Mouse (Mus musculus): ENCODE measurements around the gene Pde7b. TPM values are rescaled to one million over a fixed set of nuclear protein-coding genes. Genes with fewer than 3 reads are reported as not detected.

Gene Pde7b
- polyA plus RNA-seq, 1 experiment from 2014 or later, result 3.7 TPM

- Histone ChIP-seq H3K4me1 (no peaks in the 10 kb centered on the region), H3K9me3 (no peaks in the 10 kb centered on the region), H3K4me3 (no peak overlapping the region), H3K9ac (replicated peaks) (no peak overlapping the region), H3K4me2 (replicated peaks) (no peak overlapping the region), H3K27ac (replicated peaks) (no peak overlapping the region), H3K36me3 (no peaks in the 10 kb centered on the region), H3K27me3 (no peaks in the 10 kb centered on the region)
- no peak for ATAC-seq (replicated peaks)
- WGBS, result 92% methylated on average over 17 of the region's 17 CpGs
Observed at GRCm38 (mm10) chr10:20503265-20504025, 221.4 kb downstream of the Pde7b start.

GRCm38 (mm10) chr10:20501221-20501620, 223.7 kb downstream of the Pde7b start:
- H3K4me1 ChIP-seq, result no peaks in the 10 kb centered on the region
- WGBS, result 78% methylated on average over 6 of the region's 6 CpGs

GRCm38 (mm10) chr10:20495051-20495450, 229.8 kb downstream of the Pde7b start:
- no peak overlapping the region for H3K4me2 ChIP-seq (replicated peaks)
- no peak overlapping the region for H3K27ac ChIP-seq (replicated peaks)
- 80% methylated on average over 4 of the region's 4 CpGs for WGBS
- H3K9ac ChIP-seq (replicated peaks), result no peak overlapping the region
- H3K36me3 ChIP-seq, result no peaks in the 10 kb centered on the region
- no peak for ATAC-seq (replicated peaks)
- peaks cover 5% of the 10 kb centered on the region for H3K4me1 ChIP-seq
- no peaks in the 10 kb centered on the region for H3K9me3 ChIP-seq
- no peak overlapping the region for H3K4me3 ChIP-seq
- H3K27me3 ChIP-seq, result no peaks in the 10 kb centered on the region

More at GRCm38 (mm10) chr10:20501221-20501620, 223.7 kb downstream of the Pde7b start:
- ATAC-seq (replicated peaks), result no peak
- Histone ChIP-seq H3K4me3 (no peak overlapping the region), H3K9ac (replicated peaks) (no peak overlapping the region), H3K4me2 (replicated peaks) (no peak overlapping the region), H3K9me3 (no peaks in the 10 kb centered on the region), H3K36me3 (no peaks in the 10 kb centered on the region), H3K27me3 (no peaks in the 10 kb centered on the region), H3K27ac (replicated peaks) (no peak overlapping the region)

GRCm38 (mm10) chr10:20493826-20494455, 230.9 kb downstream of the Pde7b start:
- H3K4me1 ChIP-seq, result peaks cover 5% of the 10 kb centered on the region
- WGBS, result 84% methylated on average over 5 of the region's 5 CpGs
- H3K9ac ChIP-seq (replicated peaks), result no peak overlapping the region
- no peak for ATAC-seq (replicated peaks)
- H3K27ac ChIP-seq (replicated peaks), result no peak overlapping the region
- H3K36me3 ChIP-seq, result no peaks in the 10 kb centered on the region
- no peaks in the 10 kb centered on the region for H3K27me3 ChIP-seq
- H3K4me2 ChIP-seq (replicated peaks), result no peak overlapping the region
- H3K4me3 ChIP-seq, result no peak overlapping the region
- no peaks in the 10 kb centered on the region for H3K9me3 ChIP-seq

GRCm38 (mm10) chr10:20492216-20492964, 232.5 kb downstream of the Pde7b start:
- peak; percentile 59 for ATAC-seq (replicated peaks)
- Histone ChIP-seq H3K4me3 (no peak overlapping the region), H3K9ac (replicated peaks) (no peak overlapping the region), H3K4me1 (peaks cover 5% of the 10 kb centered on the region), H3K9me3 (no peaks in the 10 kb centered on the region), H3K27ac (replicated peaks) (peak overlapping the region; percentile 28; the same call in 1 of the 2 replicates), H3K4me2 (replicated peaks) (no peak overlapping the region), H3K27me3 (no peaks in the 10 kb centered on the region), H3K36me3 (no peaks in the 10 kb centered on the region)
- 59% methylated on average over 11 of the region's 11 CpGs for WGBS

GRCm38 (mm10) chr10:20490775-20491174, 234.1 kb downstream of the Pde7b start:
- H3K36me3 ChIP-seq, result no peaks in the 10 kb centered on the region
- H3K9ac ChIP-seq (replicated peaks), result no peak overlapping the region
- 75% methylated on average over 1 of the region's 1 CpGs for WGBS

GRCm38 (mm10) chr10:20490281-20490680, 234.6 kb downstream of the Pde7b start:
- no peak overlapping the region for H3K9ac ChIP-seq (replicated peaks)
- ATAC-seq (replicated peaks), result no peak
- no peak overlapping the region for H3K27ac ChIP-seq (replicated peaks)
- H3K36me3 ChIP-seq, result no peaks in the 10 kb centered on the region
- H3K27me3 ChIP-seq, result no peaks in the 10 kb centered on the region
- no peak overlapping the region for H3K4me3 ChIP-seq
- 85% methylated on average over 8 of the region's 8 CpGs for WGBS
- peaks cover 5% of the 10 kb centered on the region for H3K4me1 ChIP-seq
- H3K9me3 ChIP-seq, result no peaks in the 10 kb centered on the region
- no peak overlapping the region for H3K4me2 ChIP-seq (replicated peaks)

More at GRCm38 (mm10) chr10:20490775-20491174, 234.1 kb downstream of the Pde7b start:
- Histone ChIP-seq H3K4me1 (peaks cover 5% of the 10 kb centered on the region), H3K27me3 (no peaks in the 10 kb centered on the region), H3K4me2 (replicated peaks) (no peak overlapping the region), H3K27ac (replicated peaks) (no peak overlapping the region), H3K4me3 (no peak overlapping the region), H3K9me3 (no peaks in the 10 kb centered on the region)
- ATAC-seq (replicated peaks), result no peak

- H3K36me3 ChIP-seq, result no peaks in the 10 kb centered on the region
- no peak overlapping the region for H3K4me2 ChIP-seq (replicated peaks)
- no peak overlapping the region for H3K27ac ChIP-seq (replicated peaks)
- WGBS, result 78% methylated on average over 19 of the region's 19 CpGs
- no peaks in the 10 kb centered on the region for H3K27me3 ChIP-seq
- ATAC-seq (replicated peaks), result no peak
- H3K9me3 ChIP-seq, result no peaks in the 10 kb centered on the region
- H3K4me1 ChIP-seq, result no peaks in the 10 kb centered on the region
- H3K4me3 ChIP-seq, result no peak overlapping the region
- no peak overlapping the region for H3K9ac ChIP-seq (replicated peaks)
Observed at GRCm38 (mm10) chr10:20486461-20487253, 238.2 kb downstream of the Pde7b start.

- H3K9me3 ChIP-seq, result no peaks in the 10 kb centered on the region
- no peak for ATAC-seq (replicated peaks)
- no peak overlapping the region for H3K9ac ChIP-seq (replicated peaks)
- no peak overlapping the region for H3K4me2 ChIP-seq (replicated peaks)
- no peak overlapping the region for H3K27ac ChIP-seq (replicated peaks)
- no peaks in the 10 kb centered on the region for H3K4me1 ChIP-seq
- H3K27me3 ChIP-seq, result no peaks in the 10 kb centered on the region
- no peaks in the 10 kb centered on the region for H3K36me3 ChIP-seq
- WGBS, result 84% methylated on average over 3 of the region's 3 CpGs
- H3K4me3 ChIP-seq, result no peak overlapping the region
Observed at GRCm38 (mm10) chr10:20485816-20486215, 239.1 kb downstream of the Pde7b start.

- no peak for ATAC-seq (replicated peaks)
- Histone ChIP-seq H3K4me3 (no peak overlapping the region), H3K4me2 (replicated peaks) (no peak overlapping the region), H3K4me1 (0 out of 2 replicates have a peak, but pooled peaks cover 6% of the 10 kb centered on the region), H3K27me3 (no peaks in the 10 kb centered on the region), H3K9ac (replicated peaks) (no peak overlapping the region), H3K27ac (replicated peaks) (no peak overlapping the region), H3K9me3 (no peaks in the 10 kb centered on the region), H3K36me3 (no peaks in the 10 kb centered on the region)
- WGBS, result 86% methylated on average over 8 of the region's 8 CpGs
Observed at GRCm38 (mm10) chr10:20479481-20479880, 245.4 kb downstream of the Pde7b start.

GRCm38 (mm10) chr10:20478456-20478855, 246.4 kb downstream of the Pde7b start:
- Histone ChIP-seq H3K9ac (replicated peaks) (no peak overlapping the region), H3K27me3 (no peaks in the 10 kb centered on the region), H3K4me1 (0 out of 2 replicates have a peak, but pooled peaks cover 10% of the 10 kb centered on the region), H3K4me2 (replicated peaks) (no peak overlapping the region), H3K9me3 (no peaks in the 10 kb centered on the region), H3K36me3 (no peaks in the 10 kb centered on the region), H3K27ac (replicated peaks) (no peak overlapping the region), H3K4me3 (no peak overlapping the region)
- no peak for ATAC-seq (replicated peaks)
- WGBS, result 88% methylated on average over 8 of the region's 8 CpGs
